Mouse (Mus musculus) E14TG2a.4 (cell line): ENCODE data around the gene Zbtb6.

Experiments
- H3K27me3 ChIP-seq: 2 replicates; pipeline ENCODE4 v1.6.1; 2014; ENCODE audit warnings: low read length, control low read depth; ENCODE audit not compliant: insufficient read depth
- H3K36me3 ChIP-seq: 2 replicates; pipeline ENCODE4 v1.6.1; 2014; ENCODE audit warnings: low read length, control low read depth; ENCODE audit not compliant: insufficient read depth
- H3K4me1 ChIP-seq: replicated peaks from 2 replicates; pipeline ENCODE4 v1.6.1; 2014; ENCODE audit warnings: low read depth, low read length, control low read depth
- H3K4me3 ChIP-seq: replicated peaks from 2 replicates; pipeline ENCODE4 v1.5.1; 2014; ENCODE audit warnings: mild to moderate bottlenecking, low read length
- H3K9me3 ChIP-seq: 2 replicates; pipeline ENCODE4 v1.6.1; 2014; ENCODE audit warnings: low read length, control low read depth
- CTCF ChIP-seq: conservative IDR thresholded peaks from 2 replicates; pipeline ENCODE4 v1.5.1; 2014; ENCODE audit warnings: low read length
- NANOG ChIP-seq: IDR thresholded peaks from 2 replicates; pipeline ENCODE4 v1.6.1; 2014; ENCODE audit warnings: borderline replicate concordance, low read length, mixed read lengths
- POU5F1 ChIP-seq: IDR thresholded peaks from 2 replicates; pipeline ENCODE4 v1.6.1; 2014; ENCODE audit warnings: low read length, borderline replicate concordance

The Zbtb6 gene

DNA sequence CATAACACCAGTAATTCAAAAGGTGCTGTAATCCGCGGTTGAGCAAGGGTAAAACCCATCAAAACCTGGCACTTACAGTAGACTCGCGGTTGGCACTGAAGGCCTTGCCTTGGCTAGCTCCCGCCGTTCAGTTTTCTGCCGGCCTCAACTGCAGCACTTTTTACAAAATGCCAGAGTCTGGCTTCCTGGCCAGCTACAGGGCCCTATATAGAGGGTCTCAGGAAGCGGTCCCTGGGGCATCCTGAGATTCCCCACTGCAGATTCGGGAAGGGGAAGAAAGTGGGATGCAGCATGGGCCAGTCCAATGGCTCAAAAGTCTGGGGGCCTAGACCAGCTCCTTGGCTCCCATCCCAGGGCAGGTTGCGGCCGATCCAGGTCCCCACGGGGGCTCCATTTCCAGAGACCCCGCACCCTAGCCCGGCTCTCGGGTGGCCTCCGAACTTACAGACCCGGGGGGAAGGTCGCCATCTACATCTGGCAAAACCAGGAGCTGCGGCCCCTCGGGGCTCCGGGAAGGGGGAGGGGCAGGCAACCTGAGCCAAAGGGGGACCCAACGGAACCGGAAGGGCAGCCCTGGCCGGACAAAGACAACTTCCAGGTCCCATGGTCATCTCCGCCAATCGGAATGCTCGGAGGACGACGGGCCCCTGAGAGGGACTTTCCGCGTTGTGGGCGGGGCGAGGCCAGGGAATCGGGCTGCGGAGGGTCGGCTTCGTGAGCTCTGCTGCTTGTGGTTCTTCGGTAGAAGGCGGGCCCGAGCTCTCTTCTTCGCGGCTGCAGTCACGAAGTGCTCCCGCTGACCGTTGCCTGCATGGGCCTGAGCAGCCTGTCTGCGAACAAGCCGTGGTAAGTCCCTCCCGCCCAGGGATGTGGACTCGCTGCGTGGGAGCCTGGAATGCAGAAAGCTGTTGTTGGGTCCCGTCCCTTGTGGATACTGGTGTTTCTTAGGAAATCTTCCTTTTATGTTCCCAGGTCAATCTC lies at the start of gene Zbtb6, which contains the start of the genes Zbtb26 and Rabgap1:
Zbtb6 (minus strand) TSS at position 561 of the 981 bp plus-strand sequence.
Zbtb26 (minus strand) TSS at position 525 of the 981 bp plus-strand sequence.
Rabgap1 (plus strand) TSS at position 669 of the 981 bp plus-strand sequence.
- Histone ChIP-seq H3K27me3 (no peaks in the 10 kb centered on the region), H3K36me3 (peaks cover 33% of the 10 kb centered on the region), H3K4me1 (peaks cover 33% of the 10 kb centered on the region), H3K9me3 (no peaks in the 10 kb centered on the region), H3K4me3 (peak within 1 kb of the TSS; percentile 95)
- TF ChIP-seq POU5F1 (no peak), NANOG (no peak), CTCF (no peak)

- TF ChIP-seq POU5F1 (no peak), CTCF (no peak), NANOG (no peak)
- no peaks in the 10 kb centered on the region for H3K27me3 ChIP-seq
- H3K36me3 ChIP-seq, result peaks cover 85% of the 10 kb centered on the region
- H3K9me3 ChIP-seq, result no peaks in the 10 kb centered on the region
- H3K4me1 ChIP-seq, result no peaks in the 10 kb centered on the region
- H3K4me3 ChIP-seq, result no peak overlapping the region
Observed at GRCm38 (mm10) chr2:37488956-37489355, 46.0 kb upstream of the Zbtb6 start.

- H3K9me3 ChIP-seq, result no peaks in the 10 kb centered on the region
- H3K4me3 ChIP-seq, result no peak overlapping the region
- TF ChIP-seq NANOG (no peak), CTCF (no peak), POU5F1 (no peak)
- H3K27me3 ChIP-seq, result no peaks in the 10 kb centered on the region
- H3K36me3 ChIP-seq, result peaks cover 79% of the 10 kb centered on the region
- H3K4me1 ChIP-seq, result no peaks in the 10 kb centered on the region
Observed at GRCm38 (mm10) chr2:37486408-37486807, 43.4 kb upstream of the Zbtb6 start.

DNA sequence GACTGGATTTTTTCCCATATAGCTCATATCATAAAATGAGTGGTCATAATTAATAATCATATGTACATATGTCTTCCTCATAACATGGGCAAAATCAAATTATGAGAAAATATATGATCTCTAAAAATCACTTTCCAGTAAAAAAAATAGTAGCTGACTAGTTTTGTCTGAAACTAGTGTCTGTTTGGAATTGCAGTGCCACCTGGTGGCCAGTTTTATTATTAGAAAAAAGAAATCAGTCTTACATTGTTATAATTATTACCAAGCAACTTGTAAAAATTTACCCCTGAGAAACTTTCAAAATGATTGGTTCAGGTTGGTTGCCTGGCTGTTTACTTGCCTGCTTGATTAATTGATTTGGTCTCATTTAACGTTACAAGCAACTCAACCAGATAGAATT lies 42.4 kb upstream of the Zbtb6 start:
- Histone ChIP-seq H3K4me1 (peaks cover 5% of the 10 kb centered on the region), H3K27me3 (no peaks in the 10 kb centered on the region), H3K36me3 (peaks cover 77% of the 10 kb centered on the region), H3K9me3 (no peaks in the 10 kb centered on the region), H3K4me3 (no peak overlapping the region)
- TF ChIP-seq CTCF (peak; percentile 50), NANOG (no peak), POU5F1 (no peak)

DNA sequence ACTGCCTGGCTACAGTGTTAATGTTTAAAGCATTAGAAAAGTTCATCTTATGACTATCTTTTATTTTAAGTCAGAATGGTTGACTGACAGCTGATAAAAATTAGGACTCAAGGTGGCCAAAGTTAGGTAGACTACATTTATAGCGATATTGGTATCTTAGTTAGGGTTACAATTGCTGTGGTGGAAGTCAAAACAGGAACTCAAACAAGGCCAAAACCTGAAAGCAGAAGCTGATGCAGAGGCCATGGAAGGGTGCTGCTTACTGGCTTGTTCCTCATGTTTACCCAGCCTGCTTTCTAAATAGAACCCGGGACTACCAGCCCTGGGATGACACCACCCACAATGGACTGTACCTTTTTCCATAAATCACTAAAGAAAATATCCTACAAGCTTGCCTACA lies 41.2 kb upstream of the Zbtb6 start:
- Histone ChIP-seq H3K36me3 (peaks cover 64% of the 10 kb centered on the region), H3K9me3 (no peaks in the 10 kb centered on the region), H3K4me3 (no peak overlapping the region), H3K4me1 (peaks cover 5% of the 10 kb centered on the region), H3K27me3 (no peaks in the 10 kb centered on the region)
- no peak for TF ChIP-seq NANOG
- TF ChIP-seq POU5F1, result no peak
- no peak for TF ChIP-seq CTCF

DNA sequence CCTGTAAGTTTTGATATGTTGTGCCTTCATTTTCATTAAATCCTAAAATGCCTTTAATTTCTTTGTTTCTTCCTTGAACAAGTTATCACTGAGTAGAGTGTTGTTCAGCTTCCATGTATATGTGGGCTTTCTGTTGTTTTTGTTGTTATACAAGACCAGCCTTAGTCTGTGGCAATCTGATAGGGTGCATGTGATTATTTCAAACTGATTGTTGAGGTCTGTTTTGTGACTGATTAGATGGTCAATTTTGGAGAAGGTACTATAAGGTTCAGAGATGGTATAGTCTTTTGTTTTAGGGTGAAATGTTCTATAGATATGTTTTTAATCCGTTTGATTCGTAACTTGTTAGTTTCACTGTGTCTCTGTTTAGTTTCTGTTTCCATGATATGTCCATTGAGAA lies 37.1 kb upstream of the Zbtb6 start:
- peaks cover 5% of the 10 kb centered on the region for H3K4me1 ChIP-seq
- H3K27me3 ChIP-seq, result no peaks in the 10 kb centered on the region
- H3K9me3 ChIP-seq, result peaks cover 3% of the 10 kb centered on the region; the same call in 1 of the 2 replicates
- TF ChIP-seq CTCF (no peak), NANOG (no peak), POU5F1 (no peak)
- peaks cover 64% of the 10 kb centered on the region for H3K36me3 ChIP-seq
- no peak overlapping the region for H3K4me3 ChIP-seq

DNA sequence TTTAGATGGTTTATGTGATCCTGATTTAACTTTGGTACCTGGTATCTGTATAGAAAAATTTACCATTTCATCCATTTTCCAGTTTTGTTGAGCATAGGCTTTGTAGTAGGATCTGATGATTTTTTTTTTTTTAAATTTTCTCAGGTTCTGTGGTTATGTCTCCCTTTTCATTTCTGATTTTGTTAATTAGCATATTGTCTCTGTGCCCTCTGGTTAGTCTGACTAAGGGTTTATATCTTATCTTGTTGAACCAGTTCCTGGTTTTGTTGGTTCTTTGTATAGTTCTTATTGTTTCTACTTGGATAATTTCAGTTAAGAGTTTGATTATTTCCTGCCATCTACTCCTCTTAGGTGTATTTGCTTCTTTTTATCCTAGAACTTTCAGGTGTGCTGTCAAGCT lies 36.6 kb upstream of the Zbtb6 start:
- Histone ChIP-seq H3K4me3 (no peak overlapping the region), H3K27me3 (no peaks in the 10 kb centered on the region), H3K36me3 (peaks cover 63% of the 10 kb centered on the region), H3K4me1 (peaks cover 5% of the 10 kb centered on the region), H3K9me3 (peaks cover 3% of the 10 kb centered on the region; the same call in 1 of the 2 replicates)
- no peak for TF ChIP-seq POU5F1
- no peak for TF ChIP-seq NANOG
- TF ChIP-seq CTCF, result no peak

DNA sequence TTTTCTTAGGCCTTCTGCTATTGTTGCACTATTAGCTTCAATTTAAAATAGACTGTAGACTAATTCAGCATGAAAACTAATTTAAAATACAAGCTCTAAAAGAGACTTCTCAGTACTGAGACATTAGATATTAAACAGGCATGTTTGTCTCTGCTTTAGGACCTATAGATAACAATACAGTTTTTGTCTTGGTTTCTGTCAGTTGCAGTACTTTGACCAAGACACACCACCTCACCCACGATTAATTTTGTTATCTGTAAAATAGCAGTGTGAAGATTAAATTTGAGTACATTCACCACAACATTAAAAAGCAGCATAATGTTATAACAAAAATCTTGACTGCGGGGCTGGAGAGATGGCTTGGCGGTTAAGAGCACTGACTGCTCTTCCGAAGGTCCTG lies 23.3 kb upstream of the Zbtb6 start:
- H3K27me3 ChIP-seq, result no peaks in the 10 kb centered on the region
- TF ChIP-seq CTCF (no peak), POU5F1 (no peak), NANOG (no peak)
- no peaks in the 10 kb centered on the region for H3K9me3 ChIP-seq
- no peak overlapping the region for H3K4me3 ChIP-seq
- no peaks in the 10 kb centered on the region for H3K4me1 ChIP-seq
- H3K36me3 ChIP-seq, result peaks cover 16% of the 10 kb centered on the region; the same call in 1 of the 2 replicates
